Mouse (Mus musculus) MEL (cell line): ENCODE results near the gene Olfr372.
"Not testable (repeated sequence)": the region's sequence is repeated elsewhere in the genome, so short reads cannot be mapped to it uniquely, and the experiment has no call there.

Experiments used
- CTCF ChIP-seq, 3 experiments: IDR thresholded peaks in 2 of 3; conservative IDR thresholded peaks in 1 of 3; 2 replicates each; pipeline ENCODE4 v1.5.1; 2011 to 2012; ENCODE audit warnings: low read length in 3 of 3, low read depth in 2 of 3, mild to moderate bottlenecking in 2 of 3, improper control_type of control experiment in 1 of 3, inconsistent platforms in 1 of 3, mixed read lengths in 1 of 3, moderate library complexity in 1 of 3; ENCODE audit not compliant: control insufficient read depth in 1 of 3, insufficient read depth in 1 of 3, poor library complexity in 1 of 3, severe bottlenecking in 1 of 3
- E2F4 ChIP-seq: IDR thresholded peaks from 2 replicates; pipeline ENCODE4 v1.6.1; 2011; ENCODE audit warnings: low read depth, low read length, improper control_type of control experiment, borderline replicate concordance
- GATA1 ChIP-seq: IDR thresholded peaks from 2 replicates; pipeline ENCODE4 v1.6.1; 2011; ENCODE audit warnings: low read depth, low read length, improper control_type of control experiment
- MAX ChIP-seq: IDR thresholded peaks from 2 replicates; pipeline ENCODE4 v1.6.1; 2011; ENCODE audit warnings: low read length, improper control_type of control experiment
- POLR2A ChIP-seq, 2 experiments: IDR thresholded peaks; 2 replicates each; pipeline ENCODE4 v1.6.1; 2011 to 2012; ENCODE audit warnings: low read length in 2 of 2, mild to moderate bottlenecking in 2 of 2, control low read depth in 1 of 2, improper control_type of control experiment in 1 of 2, low read depth in 1 of 2, moderate library complexity in 1 of 2; ENCODE audit not compliant: control insufficient read depth in 1 of 2, insufficient read depth in 1 of 2, poor library complexity in 1 of 2
- ZC3H11A ChIP-seq: IDR thresholded peaks from 2 replicates; pipeline ENCODE4 v1.6.1; 2012; ENCODE audit warnings: low read depth, mild to moderate bottlenecking, inconsistent platforms, low read length, improper control_type of control experiment
- ZMIZ1 ChIP-seq: IDR thresholded peaks from 2 replicates; pipeline ENCODE4 v1.6.1; 2012; ENCODE audit warnings: low read depth, mild to moderate bottlenecking, inconsistent platforms, low read length, improper control_type of control experiment, moderate library complexity

- not testable (repeated sequence) for TF ChIP-seq ZMIZ1; ZC3H11A; CTCF (IDR thresholded peaks at IDR 0.05 in 2 of 3, conservative IDR thresholded peaks at IDR 0.05 in 1 of 3; ENCODE audit: control insufficient read depth in 1 of 3, insufficient read depth in 1 of 3, low read depth in 2 of 3, low read length in 3 of 3, poor library complexity in 1 of 3, severe bottlenecking in 1 of 3); POLR2A (IDR thresholded peaks at IDR 0.05; ENCODE audit: control insufficient read depth in 1 of 2, insufficient read depth in 1 of 2, low read depth in 1 of 2, low read length in 2 of 2, poor library complexity in 1 of 2); MAX; GATA1; E2F4
Measured at GRCm38 (mm10) chr8:72054633-72055032, 13.6 kb downstream of the Olfr372 start.
